Mouse (Mus musculus): ENCODE measurements around the gene Aff3.

Gene Aff3

GRCm38 (mm10) chr1:38320126-38320970 is 344.4 kb downstream of the Aff3 start:
- peak; percentile 46 for DNase-seq (ENCODE audit: low spot score)

DNA sequence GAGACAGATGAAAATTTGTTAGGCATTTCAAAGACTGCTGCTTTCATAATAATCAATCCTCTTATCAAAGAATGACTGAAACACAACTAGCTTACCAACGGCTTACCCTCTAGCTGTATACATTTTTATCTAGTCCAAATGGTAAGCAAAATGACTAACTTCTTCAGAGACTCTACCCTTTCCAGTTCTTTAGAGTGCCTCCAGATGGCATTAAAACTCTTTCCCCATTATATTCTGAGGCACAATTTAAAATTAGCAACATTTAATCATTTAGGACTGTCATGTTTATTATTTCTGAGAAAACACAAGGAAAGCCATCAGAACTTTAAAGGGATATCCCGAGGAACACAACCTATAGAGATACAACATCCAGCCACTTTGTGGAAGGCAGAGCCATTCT is 346.1 kb downstream of the Aff3 start:
- no peak for DNase-seq (ENCODE audit: low spot score)

DNA sequence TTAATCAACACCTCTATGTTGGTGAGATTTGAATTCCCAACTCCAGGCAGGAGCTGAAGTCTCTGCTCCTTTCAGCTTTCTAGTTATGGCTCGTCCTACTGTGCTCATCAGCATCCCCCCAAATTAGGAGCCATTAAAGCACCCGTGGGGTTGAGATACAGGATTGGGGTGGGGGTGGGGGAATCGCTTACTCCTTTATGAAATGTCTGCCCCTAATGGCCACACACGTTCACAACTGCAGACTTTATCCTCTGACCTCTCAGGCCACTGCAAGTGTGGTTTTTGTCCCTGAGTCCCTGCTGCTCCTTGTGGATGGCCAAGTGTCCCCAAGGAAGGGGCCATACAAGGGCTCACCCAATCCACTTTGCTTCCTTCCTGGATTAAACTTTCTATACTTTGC is 348.8 kb downstream of the Aff3 start:
- DNase-seq (ENCODE audit: low spot score): no peak

DNA sequence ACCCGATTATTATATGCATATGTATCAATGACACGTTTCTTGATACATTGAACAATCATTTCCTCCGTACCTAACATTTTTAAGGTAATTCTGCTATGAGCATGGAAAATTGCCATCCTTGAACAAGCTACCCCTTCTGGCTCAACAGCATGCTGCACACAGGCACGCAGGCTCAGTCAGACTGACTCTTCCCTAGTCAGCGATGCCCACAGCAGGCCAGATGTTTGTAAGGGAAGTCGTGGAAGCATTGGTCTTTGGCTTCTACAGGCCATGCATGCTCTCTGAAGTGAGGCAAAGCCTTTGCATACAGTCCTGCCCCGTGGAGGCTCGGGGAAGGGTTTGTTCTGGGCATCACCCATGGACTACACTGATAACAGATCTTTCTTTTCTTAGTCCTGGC is 354.3 kb downstream of the Aff3 start:
- DNase-seq (ENCODE audit: low spot score): no peak

GRCm38 (mm10) chr1:38310076-38310475 is 354.7 kb downstream of the Aff3 start:
- no peak for DNase-seq (ENCODE audit: low spot score)

- DNase-seq (ENCODE audit: low spot score): no peak
Measured at GRCm38 (mm10) chr1:38309341-38309740, 355.4 kb downstream of the Aff3 start.

DNA sequence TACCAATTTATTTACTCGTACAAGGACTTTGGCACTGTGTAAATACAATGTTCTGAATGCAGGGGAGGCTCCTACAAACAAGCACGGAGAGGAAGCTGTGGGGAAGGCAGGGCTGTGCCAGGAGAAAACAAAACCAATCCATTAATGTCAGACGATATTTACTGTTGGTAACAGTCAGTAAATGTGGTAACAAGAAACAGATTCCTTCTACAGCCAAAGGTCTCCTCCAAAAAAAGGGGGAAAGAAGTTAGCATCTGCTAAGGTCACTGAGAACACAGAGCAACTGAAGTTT is 356.1 kb downstream of the Aff3 start:
- DNase-seq (ENCODE audit: low spot score): no peak

GRCm38 (mm10) chr1:38307821-38308704 is 356.7 kb downstream of the Aff3 start:
- DNase-seq (ENCODE audit: low spot score): peak; percentile 71

DNA sequence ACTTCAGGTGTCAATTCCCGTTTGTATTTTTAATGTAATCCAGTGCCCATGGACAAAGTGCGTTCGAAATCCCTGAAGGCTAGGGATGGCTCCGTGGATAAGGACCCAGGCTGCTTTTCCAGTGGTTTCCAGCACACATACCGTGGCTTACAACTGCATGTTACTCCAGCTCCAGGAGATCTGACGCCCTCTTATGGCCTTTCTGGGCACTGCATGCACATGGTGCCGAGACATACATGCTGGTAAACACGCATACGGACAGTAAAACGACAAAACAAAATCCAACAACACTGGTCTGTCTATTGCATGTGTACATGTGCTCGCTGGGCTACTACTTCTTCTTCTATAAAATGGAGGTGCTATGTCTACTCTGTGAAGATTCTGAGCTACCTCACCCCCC is 357.5 kb downstream of the Aff3 start:
- no peak for DNase-seq (ENCODE audit: low spot score)

- no peak for DNase-seq (ENCODE audit: low spot score)
Measured at GRCm38 (mm10) chr1:38306146-38306545, 358.6 kb downstream of the Aff3 start.

GRCm38 (mm10) chr1:38304376-38304775 is 360.4 kb downstream of the Aff3 start:
- no peak for DNase-seq (ENCODE audit: low spot score)

DNA sequence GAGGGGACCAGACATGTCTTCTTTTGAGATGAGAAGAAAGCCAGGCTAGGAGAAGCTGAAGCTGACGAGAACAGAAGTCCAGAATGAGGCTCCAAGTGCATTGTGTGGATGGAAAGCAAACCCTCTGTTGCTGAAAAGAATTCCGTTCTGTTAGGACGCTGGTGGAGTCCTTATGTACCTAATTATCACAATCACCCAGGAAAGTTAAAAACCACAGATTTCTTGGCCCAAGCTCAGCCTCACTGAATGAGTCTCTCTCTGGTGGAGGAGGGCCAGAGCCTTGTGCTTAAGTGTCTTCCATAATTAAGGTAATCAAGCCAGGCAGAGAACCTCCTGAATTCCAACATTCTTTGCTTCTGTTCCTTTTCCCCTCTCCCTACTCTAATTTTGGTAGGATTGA is 366.5 kb downstream of the Aff3 start:
- no peak for DNase-seq (ENCODE audit: low spot score)

DNA sequence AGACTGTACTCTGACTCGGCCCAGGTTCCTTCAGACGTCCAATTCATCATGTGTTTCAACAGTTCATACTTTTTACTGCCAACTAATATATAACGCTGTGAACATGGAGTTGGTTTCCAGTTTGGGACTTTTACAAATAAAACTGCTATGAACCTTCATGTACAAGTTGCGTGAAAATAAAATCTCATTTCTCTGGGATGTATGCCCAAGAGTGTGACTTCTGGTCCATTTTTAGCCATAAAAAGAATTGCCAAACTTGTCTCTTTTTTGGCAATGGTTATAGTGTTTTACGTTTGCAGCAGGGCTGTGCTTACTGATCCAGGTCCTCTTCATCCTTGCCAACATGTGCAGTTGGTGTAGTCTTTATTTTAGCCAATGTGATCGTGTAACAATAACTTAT is 369.8 kb downstream of the Aff3 start:
- DNase-seq (ENCODE audit: low spot score): no peak

DNA sequence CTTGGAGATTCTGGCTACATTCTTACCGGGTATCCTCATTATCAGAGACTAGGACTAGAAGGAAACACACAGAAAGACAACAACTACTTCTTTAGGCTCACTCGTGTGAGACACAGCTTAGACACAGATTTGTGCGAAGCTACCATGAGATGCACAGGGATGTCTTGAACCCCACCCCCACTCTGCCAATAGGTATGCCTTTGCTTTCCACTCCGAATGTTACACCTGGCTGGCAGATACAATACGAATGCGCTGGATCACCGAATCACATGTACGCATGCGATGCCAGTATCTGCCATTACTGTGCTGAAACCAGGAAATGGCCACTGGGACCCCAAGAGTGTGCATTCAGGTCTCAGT is 370.4 kb downstream of the Aff3 start:
- no peak for DNase-seq (ENCODE audit: low spot score)

GRCm38 (mm10) chr1:38293671-38294335 is 371.0 kb downstream of the Aff3 start:
- DNase-seq (ENCODE audit: low spot score): no peak

DNA sequence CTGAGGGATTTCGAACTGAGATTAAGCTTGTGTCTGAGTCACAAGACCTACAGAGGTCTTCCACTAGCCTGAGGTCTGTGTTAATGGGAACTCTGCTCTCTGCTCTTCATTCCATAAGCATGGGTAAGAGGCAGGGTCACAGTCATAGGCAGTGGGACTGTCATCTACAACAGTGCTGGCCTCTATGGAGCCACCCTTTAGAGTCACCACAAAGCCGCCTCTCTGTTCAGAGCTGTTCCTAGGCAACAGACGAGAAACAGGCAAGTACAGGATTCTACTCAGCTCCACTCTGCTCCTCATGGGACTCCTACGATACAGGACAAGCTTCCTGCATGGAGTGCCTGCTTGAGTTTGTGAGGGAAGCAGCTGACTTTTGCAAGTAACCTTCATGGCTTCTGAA is 371.9 kb downstream of the Aff3 start:
- no peak for DNase-seq (ENCODE audit: low spot score)

- no peak for DNase-seq (ENCODE audit: low spot score)
Measured at GRCm38 (mm10) chr1:38291915-38292314, 372.8 kb downstream of the Aff3 start.

GRCm38 (mm10) chr1:38291497-38291896 is 373.3 kb downstream of the Aff3 start:
- DNase-seq (ENCODE audit: low spot score): no peak

DNA sequence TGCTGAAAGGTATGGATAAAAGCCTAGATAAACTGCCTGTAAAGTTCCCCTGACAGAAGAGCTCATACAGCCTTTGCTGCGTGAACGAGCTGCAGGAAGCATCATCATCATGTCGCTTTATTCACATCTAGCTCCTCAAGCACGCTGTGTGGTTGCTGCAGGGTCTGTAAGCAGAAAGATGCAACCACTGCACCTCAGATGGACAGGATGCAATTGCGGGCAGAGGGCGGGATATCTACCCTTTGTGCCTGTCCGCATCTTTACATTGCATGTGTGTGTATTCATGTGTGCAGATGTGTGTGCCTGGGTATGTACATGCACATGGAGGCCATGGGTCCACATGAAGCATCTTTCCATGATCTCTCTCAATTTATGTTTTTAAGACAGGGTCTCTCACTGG is 373.9 kb downstream of the Aff3 start:
- no peak for DNase-seq (ENCODE audit: low spot score)

- no peak for DNase-seq (ENCODE audit: low spot score)
Measured at GRCm38 (mm10) chr1:38289891-38290290, 374.9 kb downstream of the Aff3 start.

DNA sequence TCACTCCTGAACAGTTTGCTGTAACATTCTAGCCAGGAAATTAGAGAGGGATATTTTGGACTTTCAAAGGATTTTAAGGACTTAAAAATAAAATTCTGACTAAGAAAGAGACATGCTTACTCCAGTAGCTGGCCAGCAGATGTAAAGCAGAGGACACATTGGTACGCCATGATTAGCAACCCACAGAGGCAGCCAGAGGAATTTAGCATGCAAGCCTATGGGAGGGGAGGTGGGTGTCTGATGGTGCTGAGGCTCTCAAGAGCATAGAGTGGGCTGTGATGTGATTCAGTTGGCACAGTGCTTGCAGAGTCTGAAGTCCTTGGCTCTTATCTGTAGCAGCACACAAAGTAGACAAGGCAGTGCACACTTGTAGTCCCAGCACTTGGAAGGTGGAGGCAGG is 376.0 kb downstream of the Aff3 start:
- DNase-seq (ENCODE audit: low spot score): no peak

DNA sequence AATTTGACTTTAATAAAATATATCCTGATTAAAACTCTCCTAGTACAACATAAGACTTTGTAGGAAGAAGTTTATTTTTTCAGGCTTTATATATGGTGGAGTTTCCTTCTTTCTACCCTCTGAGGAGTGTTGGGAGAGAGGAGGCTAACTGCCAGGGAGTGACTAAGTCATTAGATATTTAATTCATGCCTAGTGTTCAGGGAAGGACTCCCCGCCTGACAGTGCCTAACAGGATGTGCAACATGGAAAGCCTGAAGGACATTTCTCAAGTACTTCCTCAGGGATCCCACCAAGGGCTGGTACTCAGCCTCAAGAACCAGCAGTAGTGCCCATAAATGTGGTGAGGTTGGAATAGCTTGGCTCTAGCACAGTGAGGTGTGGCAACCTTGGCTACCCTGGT is 378.2 kb downstream of the Aff3 start:
- DNase-seq (ENCODE audit: low spot score): no peak

GRCm38 (mm10) chr1:38280549-38280948 is 384.2 kb downstream of the Aff3 start:
- no peak for DNase-seq (ENCODE audit: low spot score)

Measured in urinary bladder, postnatal 14 days (tissue).